Mouse (Mus musculus): ENCODE data around the gene Ssbp3.
A peak's percentile ranks its signal among the peaks of the same experiment; 100 is the strongest.

Ssbp3 gene

GRCm38 (mm10) chr4:106959506-106960302, 49.2 kb downstream of the Ssbp3 start:
- no peak for DNase-seq (ENCODE audit: low read depth)

DNA sequence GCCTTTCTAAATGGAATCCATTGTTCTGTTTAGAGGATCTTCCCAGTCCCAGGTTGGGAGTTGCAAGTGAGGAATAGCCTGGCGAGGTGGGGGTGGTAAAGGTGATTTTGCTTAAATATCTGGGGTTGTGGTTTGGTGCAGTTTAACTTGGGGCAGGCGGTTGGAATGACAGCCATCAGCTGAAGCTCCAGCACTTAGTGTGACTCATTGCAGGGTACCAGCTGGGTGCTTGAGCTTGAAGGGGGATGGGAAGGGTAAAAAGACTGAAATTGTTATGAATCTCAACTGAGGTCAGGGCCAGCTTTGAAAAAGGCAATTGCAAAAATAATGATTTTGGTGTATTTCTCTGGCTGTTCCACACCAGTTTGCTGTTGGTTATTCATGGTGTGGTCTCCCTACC, 50.0 kb downstream of the Ssbp3 start:
- DNase-seq (ENCODE audit: low read depth) = no peak

- no peak for DNase-seq (ENCODE audit: low read depth)
Observed at GRCm38 (mm10) chr4:106961321-106961720, 50.8 kb downstream of the Ssbp3 start.

DNA sequence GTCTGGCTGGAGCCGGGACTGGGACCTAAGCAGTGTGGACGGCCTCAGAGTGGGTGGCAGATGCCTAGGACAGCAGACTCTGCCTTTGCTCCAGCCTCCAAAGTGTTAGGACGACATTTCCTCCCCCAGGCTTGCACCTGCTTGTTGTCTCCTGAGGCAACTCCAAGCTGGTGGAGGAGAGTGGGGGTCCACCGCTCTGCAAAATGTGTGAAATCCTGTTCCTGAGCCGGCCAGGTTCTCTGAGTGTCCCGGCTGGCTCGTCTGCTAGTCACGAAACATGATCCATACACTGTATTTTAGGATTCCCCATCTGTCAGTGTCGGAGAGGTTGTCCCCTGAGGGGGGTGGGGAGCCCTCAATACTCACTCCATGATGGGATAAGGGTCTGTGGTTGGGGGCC, 53.9 kb downstream of the Ssbp3 start:
- no peak for DNase-seq (ENCODE audit: low read depth)

GRCm38 (mm10) chr4:106964996-106965395, 54.5 kb downstream of the Ssbp3 start:
- no peak for DNase-seq (ENCODE audit: low read depth)

DNA sequence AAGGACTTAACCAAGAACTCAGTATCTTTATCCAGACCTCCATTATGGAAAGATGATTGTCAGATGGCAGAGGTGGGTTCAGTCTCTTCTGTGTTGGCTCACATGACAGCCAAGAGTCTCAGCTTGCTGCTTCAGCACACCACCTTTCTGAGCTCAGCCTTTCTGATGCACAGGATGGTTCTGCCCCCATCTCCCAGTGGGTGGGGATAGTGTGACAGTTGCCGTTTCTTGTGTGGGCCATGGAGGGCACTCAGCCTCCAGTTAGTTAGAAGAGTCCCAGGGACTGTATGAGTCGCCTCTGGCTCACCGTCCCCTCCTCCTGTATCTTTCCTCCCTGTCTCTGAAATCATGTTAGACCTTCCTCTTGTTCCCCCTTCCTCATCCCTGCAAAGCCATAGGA, 55.9 kb downstream of the Ssbp3 start:
- no peak for DNase-seq (ENCODE audit: low read depth)

- DNase-seq (ENCODE audit: low read depth) = no peak
Observed at GRCm38 (mm10) chr4:106968910-106969309, 58.4 kb downstream of the Ssbp3 start.

- peak; percentile 81 for DNase-seq (ENCODE audit: low read depth)
Observed at GRCm38 (mm10) chr4:106970786-106971185, 60.3 kb downstream of the Ssbp3 start.

DNA sequence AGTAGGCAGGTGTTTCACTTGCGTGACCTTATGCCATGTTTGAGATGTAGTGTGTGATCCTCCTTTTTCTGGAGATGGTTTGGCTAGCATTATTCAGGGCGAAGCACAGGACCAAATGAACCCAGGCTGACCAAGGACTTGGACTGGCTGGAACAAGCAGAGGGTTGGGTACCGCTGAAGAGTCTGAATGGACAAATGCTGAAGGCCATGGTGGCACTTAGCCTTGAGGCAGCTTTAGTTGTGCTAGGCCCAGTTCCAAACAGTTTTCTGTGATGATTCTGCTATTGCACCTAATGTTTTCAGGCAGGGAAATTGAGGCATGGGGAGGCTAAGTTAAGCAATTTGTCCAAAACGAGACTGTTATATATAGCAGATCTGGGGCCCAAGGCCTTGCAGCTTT, 61.6 kb downstream of the Ssbp3 start:
- DNase-seq (ENCODE audit: low read depth) = no peak

DNA sequence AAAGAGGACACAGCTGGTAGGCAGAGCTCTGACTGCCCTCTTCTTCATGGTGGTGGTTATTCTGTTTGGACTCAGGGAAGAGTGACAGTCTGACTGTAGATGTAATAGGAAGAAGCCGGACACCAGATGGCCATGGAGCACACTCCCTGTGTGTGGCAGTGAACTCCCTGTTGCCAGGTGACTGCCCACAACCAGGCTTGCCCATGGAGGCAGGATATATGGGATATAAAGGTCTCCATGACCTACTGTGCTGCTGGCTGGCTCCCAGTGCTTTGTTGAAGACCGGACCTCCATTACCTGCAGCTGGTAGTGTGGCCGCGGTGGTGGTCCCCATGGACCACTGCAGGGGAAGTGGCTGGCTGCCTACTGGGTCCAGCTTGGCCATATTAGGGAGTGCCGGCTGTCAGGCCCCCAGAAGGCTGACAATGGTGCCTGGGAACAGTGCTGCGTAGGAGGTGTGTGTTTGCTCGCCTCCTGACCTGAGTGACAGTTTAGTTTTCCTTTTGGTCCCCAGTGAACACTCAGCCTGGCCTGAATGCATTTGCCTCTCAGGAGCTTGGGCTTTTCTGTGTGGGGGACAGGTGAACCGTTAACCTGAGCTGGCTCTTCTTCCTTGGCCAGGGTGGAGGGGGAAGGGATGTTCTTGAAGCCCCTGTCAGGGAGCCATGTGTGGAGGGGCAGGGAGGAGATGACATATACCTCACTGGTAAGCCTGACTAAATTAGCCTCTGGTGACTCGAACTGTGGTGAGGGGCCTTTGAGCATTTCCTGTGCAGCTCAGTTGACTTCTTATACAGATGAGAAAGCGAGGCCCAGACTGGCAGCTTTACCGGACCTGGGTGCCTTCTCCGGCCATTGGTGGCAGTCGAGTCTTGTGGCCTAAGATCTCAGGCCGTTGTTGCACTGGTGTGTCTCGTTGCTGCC, 62.2 kb downstream of the Ssbp3 start:
- DNase-seq (ENCODE audit: low read depth) = peak; percentile 39

DNA sequence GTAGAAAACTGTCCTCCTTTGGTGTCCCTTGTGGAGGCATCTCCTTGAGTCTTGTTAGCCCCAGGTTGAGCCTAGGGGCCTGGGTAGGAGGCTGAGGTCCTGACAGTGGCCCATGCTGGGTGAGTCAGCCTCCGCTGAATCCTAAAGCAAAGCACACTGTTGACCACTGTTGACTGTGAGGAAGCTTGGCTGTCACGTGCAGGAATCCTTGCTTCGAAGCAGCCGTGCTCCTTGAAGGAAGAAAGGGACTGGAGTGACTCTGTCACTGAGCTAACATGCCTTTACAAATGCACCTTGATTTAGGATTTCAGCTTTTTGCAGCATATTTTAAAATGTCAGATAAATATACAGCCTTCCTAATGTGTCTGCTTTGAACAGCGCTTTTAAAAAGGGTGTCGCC, 64.8 kb downstream of the Ssbp3 start:
- DNase-seq (ENCODE audit: low read depth) = no peak

DNA sequence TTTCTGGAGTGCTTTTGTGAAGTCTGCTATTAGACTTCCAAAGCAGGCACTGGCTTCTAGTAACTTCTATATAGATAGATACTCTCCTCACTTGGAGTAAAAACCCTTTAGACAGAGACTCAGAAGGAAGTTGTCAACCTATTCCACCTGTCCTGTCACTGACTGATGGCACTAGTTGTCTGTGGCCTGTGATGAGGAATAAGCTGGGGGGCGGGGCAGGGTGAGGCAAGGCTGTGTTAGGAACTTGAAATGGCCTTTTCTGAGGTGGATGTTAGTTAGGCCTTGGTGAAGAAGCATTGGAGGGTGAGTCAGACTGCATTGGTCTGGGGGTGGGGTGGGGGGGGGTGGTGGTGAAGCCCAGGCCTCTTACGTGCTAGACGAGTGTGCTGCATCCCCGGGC, 65.4 kb downstream of the Ssbp3 start:
- no peak for DNase-seq (ENCODE audit: low read depth)

GRCm38 (mm10) chr4:106976576-106976975, 66.1 kb downstream of the Ssbp3 start:
- no peak for DNase-seq (ENCODE audit: low read depth)

GRCm38 (mm10) chr4:106977218-106977651, 66.7 kb downstream of the Ssbp3 start:
- peak; percentile 50 for DNase-seq (ENCODE audit: low read depth)

DNA sequence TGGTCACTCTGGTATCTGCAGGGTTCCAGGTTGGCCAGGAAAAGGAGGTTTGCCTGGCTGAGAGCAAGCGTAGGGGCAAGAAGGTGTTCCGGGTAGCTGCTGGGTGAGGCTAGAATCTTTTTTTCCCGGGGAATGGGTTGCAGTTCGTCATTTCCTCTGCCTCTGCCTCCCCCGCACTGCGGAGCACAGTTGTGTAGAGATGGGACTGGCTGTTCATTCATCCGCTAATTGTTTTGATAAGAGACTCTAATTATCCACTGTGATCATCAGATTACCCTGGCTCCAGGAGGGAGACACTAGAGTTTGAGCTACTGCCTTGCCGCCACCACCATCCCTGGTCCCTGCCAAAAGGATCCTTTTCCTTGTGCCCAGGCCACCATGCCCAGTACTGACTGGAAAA, 67.9 kb downstream of the Ssbp3 start:
- DNase-seq (ENCODE audit: low read depth) = no peak

DNA sequence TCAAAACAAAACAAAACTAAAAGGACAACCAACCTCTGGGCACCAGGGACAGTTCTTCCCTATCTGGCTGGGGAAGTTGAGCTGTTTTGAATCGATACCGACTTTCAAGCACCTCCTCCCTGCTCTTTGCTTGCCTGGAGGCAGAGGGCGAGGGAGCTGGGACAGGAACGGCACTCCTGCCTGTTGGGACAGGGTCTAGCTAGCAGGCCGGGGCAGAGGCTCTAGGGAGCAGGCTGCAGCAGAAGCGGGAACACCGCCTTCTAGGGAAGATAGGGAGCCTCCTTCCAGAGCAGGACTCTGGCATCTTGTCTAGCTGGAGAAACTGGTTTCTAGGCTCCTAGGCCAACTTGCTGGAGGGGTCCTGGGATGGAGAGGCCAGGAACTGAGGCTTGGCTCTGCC, 70.2 kb downstream of the Ssbp3 start:
- no peak for DNase-seq (ENCODE audit: low read depth)

- no peak for DNase-seq (ENCODE audit: low read depth)
Observed at GRCm38 (mm10) chr4:106981385-106982103, 71.0 kb downstream of the Ssbp3 start.

- DNase-seq (ENCODE audit: low read depth) = no peak
Observed at GRCm38 (mm10) chr4:106982344-106983121, 72.0 kb downstream of the Ssbp3 start.

GRCm38 (mm10) chr4:106983908-106984515, 73.5 kb downstream of the Ssbp3 start:
- no peak for DNase-seq (ENCODE audit: low read depth)

DNA sequence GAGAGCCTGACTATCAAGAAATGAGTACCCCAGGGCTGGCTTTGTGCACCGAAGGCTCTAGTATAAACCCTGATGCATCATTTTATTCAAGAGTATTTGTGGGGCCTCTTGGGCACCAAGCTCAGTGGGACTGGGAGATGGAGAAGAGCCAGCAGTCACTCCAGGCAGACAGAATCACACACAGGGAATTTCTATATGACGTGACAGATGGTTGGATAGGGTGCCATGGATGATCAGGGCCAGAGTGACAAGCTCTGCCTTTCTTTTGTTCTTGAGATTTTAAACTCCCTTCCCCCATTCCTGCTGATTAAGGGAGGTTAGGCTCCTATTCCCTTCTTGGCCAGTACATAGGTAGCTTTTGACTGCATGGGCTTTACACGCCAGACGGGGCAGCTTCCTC, 74.8 kb downstream of the Ssbp3 start:
- DNase-seq (ENCODE audit: low read depth) = no peak

Measured in induced T-regulatory cell, adult 2 months (primary cell).